Mouse (Mus musculus) neural tube, embryonic 13.5 days (tissue): Measurements from ENCODE around the gene Rfc3. TPM values are rescaled to one million over a fixed set of nuclear protein-coding genes. Genes with fewer than 3 reads are reported as not detected.
"Not testable (repeated sequence)": the region's sequence is repeated elsewhere in the genome, so short reads cannot be mapped to it uniquely, and the experiment has no call there.

Experiments used
- ATAC-seq: fragments of 200-750 bp; cut with Nextera tagmentation; 2 replicates; pipeline ENCODE4 v1.8.0; 2017; ENCODE audit warnings: low read depth, mild to moderate bottlenecking, moderate TSS enrichment, moderate library complexity
- H3K27ac ChIP-seq: fragments of 300-500 bp; sonication (generic); replicated peaks from 2 replicates; pipeline ENCODE4 v1.5.1; 2015; ENCODE audit warnings: moderate library complexity, mild to moderate bottlenecking, inconsistent platforms
- H3K27me3 ChIP-seq: fragments of 300-500 bp; sonication (generic); 2 replicates; pipeline ENCODE4 v1.6.1; 2015; ENCODE audit warnings: mild to moderate bottlenecking, inconsistent platforms
- H3K36me3 ChIP-seq: fragments of 300-500 bp; sonication (generic); 2 replicates; pipeline ENCODE4 v1.6.1; 2015; ENCODE audit warnings: mild to moderate bottlenecking, inconsistent platforms
- H3K4me1 ChIP-seq: fragments of 300-500 bp; sonication (generic); replicated peaks from 2 replicates; pipeline ENCODE4 v1.6.1; 2015; ENCODE audit warnings: inconsistent platforms
- H3K4me2 ChIP-seq: fragments of 300-500 bp; sonication (generic); 2 replicates; pipeline ENCODE4 v1.6.1; 2015; ENCODE audit warnings: inconsistent platforms, mild to moderate bottlenecking, moderate library complexity
- H3K4me3 ChIP-seq: fragments of 300-500 bp; sonication (generic); 2 replicates; pipeline ENCODE4 v1.5.1; 2015; ENCODE audit warnings: mild to moderate bottlenecking, inconsistent platforms
- H3K9ac ChIP-seq: fragments of 300-500 bp; sonication (generic); 2 replicates; pipeline ENCODE4 v1.6.1; 2015; ENCODE audit warnings: moderate library complexity, mild to moderate bottlenecking, inconsistent platforms
- H3K9me3 ChIP-seq: fragments of 300-500 bp; sonication (generic); 2 replicates; pipeline ENCODE4 v1.6.1; 2016; ENCODE audit warnings: inconsistent platforms
- WGBS: fragments of 180-500 bp; shearing (Covaris S2); methylation state at CpG from one replicate; pipeline ENCODE4 v1.1.7; 2015; 5-methylcytosine and 5-hydroxymethylcytosine counted together
- polyA plus RNA-seq: library from polyadenylated mRNA; unstranded; fragments of >200 nt; fragmentation: Nextera tagmentation; extraction: Ambion mirVana; gene quantifications from 2 replicates; pipeline ENCODE4 v1.2.1, GENCODE M21; 2015

The Rfc3 gene
- polyA plus RNA-seq, result 62.2 and 70.1 TPM in 2 replicates

GRCm38 (mm10) chr5:151650700-151651410 is at the start of gene Rfc3:
Gene Rfc3 (minus strand): TSS chr5:151651242.
- under 1% methylated on average over 39 of the region's 42 CpGs for WGBS
- H3K4me2 ChIP-seq, result peak within 1 kb of the TSS; percentile 69
- H3K27me3 ChIP-seq, result no peaks in the 10 kb centered on the region
- H3K9ac ChIP-seq, result peak within 1 kb of the TSS; percentile 78
- H3K36me3 ChIP-seq, result peaks cover 34% of the 10 kb centered on the region
- peak within 1 kb of the TSS; percentile 81 for H3K27ac ChIP-seq
- H3K4me1 ChIP-seq, result peaks cover 14% of the 10 kb centered on the region
- H3K9me3 ChIP-seq, result no peaks in the 10 kb centered on the region
- peak; percentile 99 for ATAC-seq
- H3K4me3 ChIP-seq, result peak within 1 kb of the TSS; percentile 59

GRCm38 (mm10) chr5:151693636-151694035 is 42.6 kb upstream of the Rfc3 start:
- not testable (repeated sequence) for ATAC-seq, H3K36me3 ChIP-seq, H3K27ac ChIP-seq, H3K9ac ChIP-seq, H3K4me3 ChIP-seq, H3K4me1 ChIP-seq, H3K4me2 ChIP-seq, H3K27me3 ChIP-seq, H3K9me3 ChIP-seq
- WGBS, result 86% methylated on average over 13 of the region's 13 CpGs

GRCm38 (mm10) chr5:151686606-151687525 is 35.8 kb upstream of the Rfc3 start:
- Histone ChIP-seq H3K27ac (no peak overlapping the region), H3K9ac (no peak overlapping the region), H3K27me3 (no peaks in the 10 kb centered on the region), H3K36me3 (no peaks in the 10 kb centered on the region), H3K4me3 (no peak overlapping the region), H3K4me2 (peak overlapping the region; percentile 43), H3K9me3 (no peaks in the 10 kb centered on the region), H3K4me1 (no peaks in the 10 kb centered on the region; the same call in 1 of the 2 replicates)
- peak; percentile 92 for ATAC-seq
- WGBS, result 29% methylated on average over 15 of the region's 15 CpGs

DNA sequence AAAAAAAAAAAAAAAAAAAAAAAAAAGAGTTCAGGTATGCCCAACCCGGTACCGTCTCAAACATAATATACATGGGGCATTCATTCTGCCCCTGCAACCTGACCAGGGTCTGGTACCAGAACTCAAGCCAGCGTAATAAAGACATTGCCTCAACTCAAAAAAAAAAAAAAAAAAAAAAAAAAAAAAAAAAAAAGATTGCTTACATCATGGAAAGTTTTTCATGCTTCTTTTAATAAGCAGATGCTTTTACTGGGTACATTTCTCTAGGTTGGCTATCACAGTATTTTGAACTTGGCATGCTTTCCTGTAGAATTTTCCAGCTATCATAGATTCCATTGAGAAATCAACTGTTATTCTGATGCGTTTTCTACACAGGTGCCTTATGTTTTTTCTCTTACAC is 11.2 kb upstream of the Rfc3 start:
- no peak for ATAC-seq
- Histone ChIP-seq H3K9me3 (no peaks in the 10 kb centered on the region), H3K4me3 (no peak overlapping the region), H3K27ac (no peak overlapping the region), H3K27me3 (no peaks in the 10 kb centered on the region), H3K9ac (no peak overlapping the region), H3K4me1 (no peaks in the 10 kb centered on the region), H3K36me3 (no peaks in the 10 kb centered on the region), H3K4me2 (no peak overlapping the region)
- WGBS, result 96% methylated on average over 4 of the region's 4 CpGs

DNA sequence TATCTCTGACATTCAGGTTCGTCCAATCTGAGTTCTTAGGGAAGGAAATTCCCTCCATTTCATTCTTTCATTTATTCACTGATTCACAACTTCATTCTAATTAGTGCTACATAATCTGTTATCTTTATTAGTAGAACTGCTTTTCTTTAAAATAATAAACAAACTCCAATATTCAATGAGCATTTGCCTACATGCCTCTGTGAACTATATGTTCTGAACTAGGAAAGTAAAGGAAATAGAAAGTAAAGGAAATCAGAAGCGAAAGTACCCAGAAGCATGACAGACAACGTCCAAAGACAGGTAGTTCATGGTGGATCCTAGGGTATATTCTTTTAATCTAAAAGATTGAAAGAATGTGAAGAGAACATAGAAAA is 356 bp upstream of the Rfc3 start:
- peak overlapping the region; percentile 81; the same call in 1 of the 2 replicates for H3K27ac ChIP-seq
- no peaks in the 10 kb centered on the region for H3K27me3 ChIP-seq
- peak overlapping the region; percentile 59; the same call in 1 of the 2 replicates for H3K4me3 ChIP-seq
- peaks cover 14% of the 10 kb centered on the region for H3K4me1 ChIP-seq
- no peak overlapping the region for H3K9ac ChIP-seq
- H3K4me2 ChIP-seq, result peak overlapping the region; percentile 69
- WGBS, result 64% methylated on average over 3 of the region's 3 CpGs
- no peak for ATAC-seq
- H3K9me3 ChIP-seq, result no peaks in the 10 kb centered on the region
- peaks cover 29% of the 10 kb centered on the region for H3K36me3 ChIP-seq

- no peak for ATAC-seq
- no peak overlapping the region for H3K4me2 ChIP-seq
- no peak overlapping the region for H3K27ac ChIP-seq
- 0 out of 2 replicates have a peak, but pooled peaks cover 4% of the 10 kb centered on the region for H3K9me3 ChIP-seq
- 93% methylated on average over 7 of the region's 7 CpGs for WGBS
- no peak overlapping the region for H3K4me3 ChIP-seq
- H3K27me3 ChIP-seq, result no peaks in the 10 kb centered on the region
- H3K9ac ChIP-seq, result no peak overlapping the region
- H3K36me3 ChIP-seq, result peaks cover 93% of the 10 kb centered on the region
- H3K4me1 ChIP-seq, result peaks cover 7% of the 10 kb centered on the region
These were observed 6.2 kb downstream of the Rfc3 start for GRCm38 (mm10) chr5:151644845-151645244.

- H3K9me3 ChIP-seq, result 0 out of 2 replicates have a peak, but pooled peaks cover 4% of the 10 kb centered on the region
- H3K36me3 ChIP-seq, result peaks cover 80% of the 10 kb centered on the region
- H3K4me1 ChIP-seq, result no peaks in the 10 kb centered on the region
- no peaks in the 10 kb centered on the region for H3K27me3 ChIP-seq
- ATAC-seq, result no peak
- no peak overlapping the region for H3K4me2 ChIP-seq
- H3K9ac ChIP-seq, result no peak overlapping the region
- 87% methylated on average over 5 of the region's 5 CpGs for WGBS
- H3K27ac ChIP-seq, result no peak overlapping the region
- no peak overlapping the region for H3K4me3 ChIP-seq
These were observed 8.2 kb downstream of the Rfc3 start for GRCm38 (mm10) chr5:151642867-151643266.

DNA sequence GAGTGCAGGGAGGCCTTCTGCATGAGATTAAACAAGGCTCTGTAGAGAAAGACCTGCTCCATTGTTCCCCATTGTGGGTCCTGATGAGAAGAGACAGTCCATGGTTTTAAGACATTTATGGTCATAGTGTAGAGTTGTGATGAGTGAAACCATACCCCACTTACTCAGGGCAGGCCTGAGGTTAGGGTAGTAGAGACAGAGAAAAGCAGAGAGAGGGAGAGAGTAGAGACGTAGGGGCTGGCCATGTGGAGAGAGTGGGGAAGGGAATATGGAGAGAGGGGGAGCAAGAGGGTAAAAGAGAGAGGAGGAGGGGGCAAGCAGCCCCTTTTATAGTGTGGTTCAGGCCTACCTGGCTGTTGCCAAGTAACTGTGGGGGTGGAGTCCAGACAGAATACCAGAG is 8.9 kb downstream of the Rfc3 start:
- WGBS, result 94% methylated on average over 1 of the region's 1 CpGs
- H3K27me3 ChIP-seq, result no peaks in the 10 kb centered on the region
- H3K4me3 ChIP-seq, result no peak overlapping the region
- H3K27ac ChIP-seq, result no peak overlapping the region
- no peak for ATAC-seq
- no peaks in the 10 kb centered on the region for H3K4me1 ChIP-seq
- H3K36me3 ChIP-seq, result peaks cover 72% of the 10 kb centered on the region
- no peak overlapping the region for H3K4me2 ChIP-seq
- H3K9me3 ChIP-seq, result 0 out of 2 replicates have a peak, but pooled peaks cover 4% of the 10 kb centered on the region
- no peak overlapping the region for H3K9ac ChIP-seq

GRCm38 (mm10) chr5:151605921-151606320 is 45.1 kb downstream of the Rfc3 start, which contains the start of gene Vmn2r18:
Gene Vmn2r18 (minus strand): TSS chr5:151606021.
- no peaks in the 10 kb centered on the region for H3K9me3 ChIP-seq
- ATAC-seq, result no peak
- no peak within 1 kb of the TSS for H3K4me2 ChIP-seq
- H3K27ac ChIP-seq, result no peak within 1 kb of the TSS
- no peaks in the 10 kb centered on the region for H3K36me3 ChIP-seq
- H3K27me3 ChIP-seq, result no peaks in the 10 kb centered on the region
- H3K4me1 ChIP-seq, result no peaks in the 10 kb centered on the region
- WGBS, result 91% methylated on average over 3 of the region's 3 CpGs
- H3K9ac ChIP-seq, result no peak within 1 kb of the TSS
- no peak within 1 kb of the TSS for H3K4me3 ChIP-seq

GRCm38 (mm10) chr5:151601696-151602095 is 49.3 kb downstream of the Rfc3 start:
- H3K36me3 ChIP-seq, result no peaks in the 10 kb centered on the region
- H3K4me2 ChIP-seq, result no peak overlapping the region
- no peak overlapping the region for H3K4me3 ChIP-seq
- no peak for ATAC-seq
- no peaks in the 10 kb centered on the region for H3K27me3 ChIP-seq
- H3K9ac ChIP-seq, result no peak overlapping the region
- H3K9me3 ChIP-seq, result no peaks in the 10 kb centered on the region
- H3K27ac ChIP-seq, result no peak overlapping the region
- H3K4me1 ChIP-seq, result no peaks in the 10 kb centered on the region
- 60% methylated on average over 1 of the region's 1 CpGs for WGBS
